Mouse (Mus musculus): ENCODE data around the gene Fbn1.

DNA sequence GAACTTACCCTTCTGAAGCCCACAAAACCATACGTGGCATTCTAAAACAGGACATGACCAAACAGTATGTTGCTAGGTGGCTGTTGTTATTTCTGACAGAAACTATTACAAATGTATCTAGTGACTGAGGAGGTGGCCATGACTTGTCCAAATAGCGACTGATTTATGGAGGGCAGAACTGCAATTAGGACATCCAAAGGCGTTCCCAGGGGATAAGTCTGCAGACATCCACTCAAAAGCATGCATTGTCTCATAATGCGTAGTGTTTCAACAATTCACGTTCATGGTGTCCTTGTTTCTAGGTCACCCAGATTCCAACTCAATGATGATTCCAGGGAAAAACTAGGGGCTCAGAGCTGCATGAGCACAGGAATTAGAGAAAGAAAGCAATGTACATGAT lies 53.0 kb downstream of the Fbn1 start:
- TF ChIP-seq CTCF (IDR thresholded peaks at IDR 0.05; ENCODE audit: low read depth) = no peak
- TF ChIP-seq EP300 (IDR thresholded peaks at IDR 0.05; ENCODE audit: low read depth) = no peak
